Mouse (Mus musculus) forebrain, embryonic 16.5 days (tissue): Measurements from ENCODE around the gene Bfsp1. TPM values are rescaled to one million over a fixed set of nuclear protein-coding genes. Genes with fewer than 3 reads are reported as not detected.

ENCODE experiments used
- ATAC-seq: fragments of 200-750 bp; cut with Nextera tagmentation; 2 replicates; pipeline ENCODE4 v1.8.0; 2017; ENCODE audit warnings: mild to moderate bottlenecking, moderate library complexity
- H3K27ac ChIP-seq: fragments of 300-500 bp; sonication (generic); 2 replicates; pipeline ENCODE4 v1.5.1; 2014; ENCODE audit warnings: low read length, control low read depth
- H3K27me3 ChIP-seq: fragments of 300-500 bp; sonication (generic); replicated peaks from 2 replicates; pipeline ENCODE4 v1.6.1; 2014; ENCODE audit warnings: low read length; ENCODE audit not compliant: control insufficient read depth, insufficient read depth
- H3K36me3 ChIP-seq: fragments of 300-500 bp; sonication (generic); 2 replicates; pipeline ENCODE4 v1.6.1; 2014; ENCODE audit not compliant: control insufficient read depth, insufficient read depth
- H3K4me1 ChIP-seq: fragments of 300-500 bp; sonication (generic); replicated peaks from 2 replicates; pipeline ENCODE4 v1.6.1; 2014; ENCODE audit warnings: low read length; ENCODE audit not compliant: control insufficient read depth, insufficient read depth
- H3K4me2 ChIP-seq: fragments of 300-500 bp; sonication (generic); 2 replicates; pipeline ENCODE4 v1.6.1; 2014; ENCODE audit warnings: mild to moderate bottlenecking, low read length, control low read depth
- H3K4me3 ChIP-seq: fragments of 300-500 bp; sonication (generic); replicated peaks from 2 replicates; pipeline ENCODE4 v1.5.1; 2014; ENCODE audit warnings: mild to moderate bottlenecking, low read length, control low read depth
- H3K9ac ChIP-seq: fragments of 300-500 bp; sonication (generic); replicated peaks from 2 replicates; pipeline ENCODE4 v1.6.1; 2014; ENCODE audit warnings: low read depth, low read length, control low read depth
- H3K9me3 ChIP-seq: fragments of 300-500 bp; sonication (generic); 2 replicates; pipeline ENCODE4 v1.6.1; 2016; ENCODE audit warnings: low read length; ENCODE audit not compliant: control insufficient read depth
- WGBS: fragments of 180-500 bp; shearing (Covaris S2); extraction: QIAGEN DNeasy Blood & Tissue Kit; methylation state at CpG from one replicate; pipeline ENCODE4 v1.1.7; 2014; 5-methylcytosine and 5-hydroxymethylcytosine counted together
- polyA plus RNA-seq: library from polyadenylated mRNA; unstranded; fragments of >200 nt; fragmentation: Nextera tagmentation; extraction: Ambion mirVana; gene quantifications from 2 replicates; pipeline ENCODE4 v1.2.1, GENCODE M21; 2015

The Bfsp1 gene
- polyA plus RNA-seq: 0.62 and 1.1 TPM in 2 replicates

- Histone ChIP-seq H3K4me3 (peak within 1 kb of the TSS; percentile 49), H3K4me1 (peaks cover 5% of the 10 kb centered on the region; the same call in 1 of the 2 replicates), H3K27me3 (peaks cover 8% of the 10 kb centered on the region), H3K36me3 (no peaks in the 10 kb centered on the region), H3K9ac (peak within 1 kb of the TSS; percentile 70), H3K9me3 (no peaks in the 10 kb centered on the region), H3K4me2 (peak within 1 kb of the TSS; percentile 71), H3K27ac (no peak within 1 kb of the TSS)
- 1% methylated on average over 86 of the region's 86 CpGs for WGBS
- ATAC-seq: peak; percentile 90
These were observed at the start of gene Bfsp1 for GRCm38 (mm10) chr2:143862484-143863231. Gene Bfsp1 (minus strand): TSS chr2:143863173.

GRCm38 (mm10) chr2:143912199-143912598, 49.2 kb upstream of the Bfsp1 start:
- no peaks in the 10 kb centered on the region for H3K27me3 ChIP-seq
- H3K36me3 ChIP-seq: no peaks in the 10 kb centered on the region
- ATAC-seq: no peak
- H3K4me2 ChIP-seq: no peak overlapping the region
- H3K9me3 ChIP-seq: no peaks in the 10 kb centered on the region
- peaks cover 11% of the 10 kb centered on the region for H3K4me1 ChIP-seq
- no peak overlapping the region for H3K9ac ChIP-seq
- H3K27ac ChIP-seq: no peak overlapping the region
- H3K4me3 ChIP-seq: no peak overlapping the region
- WGBS: 91% methylated on average over 2 of the region's 2 CpGs

- no peaks in the 10 kb centered on the region for H3K27me3 ChIP-seq
- no peaks in the 10 kb centered on the region for H3K9me3 ChIP-seq
- H3K4me2 ChIP-seq: no peak overlapping the region
- no peak overlapping the region for H3K4me3 ChIP-seq
- no peak for ATAC-seq
- H3K27ac ChIP-seq: no peak overlapping the region
- no peak overlapping the region for H3K9ac ChIP-seq
- H3K36me3 ChIP-seq: no peaks in the 10 kb centered on the region
- WGBS: 92% methylated on average over 2 of the region's 2 CpGs
- H3K4me1 ChIP-seq: peaks cover 3% of the 10 kb centered on the region
These were observed 46.3 kb upstream of the Bfsp1 start for GRCm38 (mm10) chr2:143909230-143909629.

GRCm38 (mm10) chr2:143904896-143905295, 41.9 kb upstream of the Bfsp1 start:
- no peak for ATAC-seq
- Histone ChIP-seq H3K36me3 (no peaks in the 10 kb centered on the region), H3K4me1 (no peaks in the 10 kb centered on the region), H3K27me3 (no peaks in the 10 kb centered on the region), H3K9me3 (no peaks in the 10 kb centered on the region), H3K9ac (no peak overlapping the region), H3K4me2 (no peak overlapping the region), H3K4me3 (no peak overlapping the region), H3K27ac (no peak overlapping the region)
- 76% methylated on average over 5 of the region's 5 CpGs for WGBS

GRCm38 (mm10) chr2:143903376-143904045, 40.5 kb upstream of the Bfsp1 start:
- ATAC-seq: no peak
- Histone ChIP-seq H3K27ac (no peak overlapping the region), H3K36me3 (no peaks in the 10 kb centered on the region), H3K9ac (no peak overlapping the region), H3K9me3 (no peaks in the 10 kb centered on the region), H3K4me1 (no peaks in the 10 kb centered on the region), H3K27me3 (no peaks in the 10 kb centered on the region), H3K4me3 (no peak overlapping the region), H3K4me2 (no peak overlapping the region)
- 85% methylated on average over 9 of the region's 9 CpGs for WGBS

- no peak overlapping the region for H3K4me3 ChIP-seq
- H3K4me2 ChIP-seq: no peak overlapping the region
- no peak overlapping the region for H3K27ac ChIP-seq
- no peaks in the 10 kb centered on the region for H3K4me1 ChIP-seq
- H3K9ac ChIP-seq: no peak overlapping the region
- no peaks in the 10 kb centered on the region for H3K9me3 ChIP-seq
- no peak for ATAC-seq
- 70% methylated on average over 5 of the region's 5 CpGs for WGBS
- H3K36me3 ChIP-seq: no peaks in the 10 kb centered on the region
- no peaks in the 10 kb centered on the region for H3K27me3 ChIP-seq
These were observed 37.9 kb upstream of the Bfsp1 start for GRCm38 (mm10) chr2:143900821-143901351.

- H3K4me2 ChIP-seq: no peak overlapping the region
- no peak overlapping the region for H3K9ac ChIP-seq
- H3K4me1 ChIP-seq: no peaks in the 10 kb centered on the region
- no peak overlapping the region for H3K27ac ChIP-seq
- ATAC-seq: no peak
- H3K36me3 ChIP-seq: no peaks in the 10 kb centered on the region
- H3K9me3 ChIP-seq: no peaks in the 10 kb centered on the region
- WGBS: 89% methylated on average over 9 of the region's 9 CpGs
- H3K27me3 ChIP-seq: no peaks in the 10 kb centered on the region
- no peak overlapping the region for H3K4me3 ChIP-seq
These were observed 36.7 kb upstream of the Bfsp1 start for GRCm38 (mm10) chr2:143899470-143900220.

- Histone ChIP-seq H3K4me1 (no peaks in the 10 kb centered on the region), H3K4me3 (no peak overlapping the region), H3K9me3 (no peaks in the 10 kb centered on the region), H3K27ac (no peak overlapping the region), H3K36me3 (no peaks in the 10 kb centered on the region), H3K4me2 (no peak overlapping the region), H3K27me3 (no peaks in the 10 kb centered on the region), H3K9ac (no peak overlapping the region)
- 89% methylated on average over 10 of the region's 10 CpGs for WGBS
- ATAC-seq: no peak
These were observed 28.5 kb upstream of the Bfsp1 start for GRCm38 (mm10) chr2:143891302-143892048.
